Mouse (Mus musculus) fat pad, adult 2 months (tissue): ENCODE measurements around the gene Clstn2.
A peak's percentile ranks its signal among the peaks of the same experiment; 100 is the strongest.

Experiments
- DNase-seq: peaks from one replicate; pipeline ENCODE4 v3.0.0-alpha.2; 2011; ENCODE audit warnings: low read depth, low spot score; ENCODE audit errors: extremely low read depth

The Clstn2 gene

GRCm38 (mm10) chr9:97780032-97780616, 252.9 kb downstream of the Clstn2 start:
- DNase-seq: no peak

DNA sequence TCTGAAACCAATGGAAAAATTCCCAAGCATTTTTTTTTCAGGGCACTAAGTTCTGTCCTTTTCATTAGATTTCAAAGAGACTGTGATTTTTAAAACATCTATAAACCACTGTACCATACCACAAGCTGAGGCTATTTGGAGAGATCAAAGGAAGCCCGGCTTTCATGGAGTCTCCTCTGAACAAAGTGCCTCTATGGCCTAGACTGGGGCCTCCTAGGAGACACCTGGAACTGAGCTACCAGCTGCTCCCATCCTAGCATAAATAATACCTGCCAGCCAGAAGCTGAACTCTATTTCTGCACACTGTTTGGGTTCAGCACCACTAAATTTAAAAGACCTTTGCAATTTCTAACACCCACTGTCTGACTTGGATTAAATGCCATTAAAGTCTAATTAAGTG, 257.2 kb downstream of the Clstn2 start:
- DNase-seq: no peak

DNA sequence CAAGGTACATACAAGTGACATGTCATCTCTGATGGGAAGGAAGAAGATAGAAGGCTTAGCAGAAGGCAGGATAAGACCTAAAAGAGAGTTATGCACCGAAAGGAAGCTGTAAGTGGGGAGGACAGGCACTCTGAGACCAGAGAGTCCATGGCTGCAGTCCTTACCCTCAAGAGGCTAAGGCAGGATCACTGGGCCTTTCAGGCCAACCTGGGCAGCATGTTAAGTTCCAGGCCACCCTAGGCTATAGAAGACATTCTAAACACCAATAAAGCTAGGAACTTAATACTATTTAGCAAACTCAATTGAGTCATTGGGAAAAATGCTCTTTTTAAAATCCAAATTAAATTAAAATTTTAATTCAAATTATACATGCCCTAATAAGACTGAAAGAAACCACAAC, 258.0 kb downstream of the Clstn2 start:
- no peak for DNase-seq

DNA sequence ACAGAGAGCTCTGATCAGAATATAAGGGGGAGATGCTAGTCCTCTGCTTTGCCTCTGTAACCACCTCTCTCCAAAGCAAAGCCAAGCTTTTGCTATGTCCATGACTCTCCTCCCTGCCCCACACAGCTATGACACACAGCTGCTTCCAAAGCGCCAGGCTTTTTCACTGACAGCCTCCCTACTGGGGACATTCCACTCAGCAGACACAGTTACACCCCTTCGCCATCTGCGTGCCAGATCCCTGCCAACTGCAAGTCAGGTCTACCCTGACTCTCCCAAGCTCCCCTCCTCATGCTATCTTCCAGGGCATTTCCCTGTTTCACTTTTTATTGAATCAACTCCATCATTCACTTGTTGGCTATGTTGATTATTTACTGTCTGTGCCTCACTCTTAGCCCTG, 259.1 kb downstream of the Clstn2 start:
- no peak for DNase-seq

DNA sequence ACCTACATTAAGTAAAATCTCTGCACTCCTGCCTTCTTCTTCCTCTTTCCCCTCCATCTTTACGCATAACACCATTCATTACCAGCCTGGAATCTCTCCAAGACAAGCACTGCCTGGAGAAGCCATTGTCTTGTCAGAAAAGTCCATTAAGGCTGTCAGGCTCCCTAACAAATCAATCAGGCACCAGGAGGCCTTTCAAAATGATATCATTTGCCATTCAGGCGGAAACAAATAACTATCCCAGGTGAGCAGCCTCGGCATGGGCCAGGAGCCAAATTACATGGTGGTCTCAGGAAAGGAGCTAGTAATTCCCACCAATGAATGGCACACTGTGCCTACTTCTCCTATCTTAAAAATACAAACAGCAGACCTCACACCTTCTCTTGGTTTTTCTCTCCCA, 260.6 kb downstream of the Clstn2 start:
- no peak for DNase-seq

DNA sequence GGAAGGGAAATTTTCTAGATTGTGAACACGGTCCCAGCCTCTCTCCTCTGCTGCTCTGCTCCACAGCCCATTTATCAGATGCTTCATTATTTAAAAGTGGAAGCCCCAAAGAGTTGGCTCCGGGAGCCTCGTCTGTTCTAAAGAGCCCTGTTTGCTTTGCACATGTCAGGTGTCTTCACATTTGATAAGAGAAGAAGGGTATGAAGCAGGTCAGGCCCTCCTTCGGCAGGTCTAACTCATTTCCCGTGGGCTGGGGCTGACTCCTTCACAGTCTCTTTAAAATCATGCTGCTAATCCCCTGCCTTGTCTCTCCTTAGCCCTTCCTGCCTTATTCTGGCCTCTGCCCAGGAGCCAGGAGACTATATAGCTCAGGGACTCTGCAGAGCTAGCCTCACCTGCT, 263.6 kb downstream of the Clstn2 start:
- no peak for DNase-seq

DNA sequence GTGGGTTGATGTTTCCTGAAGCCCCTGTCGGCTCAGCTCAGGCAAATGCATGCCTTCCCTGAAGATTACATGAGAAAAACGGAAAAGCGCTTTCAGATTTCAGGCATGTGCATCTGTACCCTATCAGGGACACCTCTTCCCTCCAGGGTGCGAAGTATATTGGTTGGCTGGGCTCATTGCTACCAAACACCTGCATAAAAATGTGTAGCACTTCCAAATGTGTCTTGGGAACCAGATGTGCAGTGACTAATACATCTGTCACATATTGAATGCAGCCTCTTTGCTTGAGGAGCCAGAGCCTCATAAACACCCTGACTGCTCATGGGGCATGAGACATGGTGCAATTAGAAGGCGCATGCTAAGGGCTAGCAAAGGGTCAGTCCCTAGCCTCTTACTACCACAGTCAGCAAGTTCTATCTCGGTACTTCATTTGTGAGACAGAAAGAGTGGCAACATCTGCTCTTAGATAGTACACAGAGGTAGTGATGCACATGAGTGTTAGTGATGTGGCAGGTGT, 267.7 kb downstream of the Clstn2 start:
- no peak for DNase-seq

DNA sequence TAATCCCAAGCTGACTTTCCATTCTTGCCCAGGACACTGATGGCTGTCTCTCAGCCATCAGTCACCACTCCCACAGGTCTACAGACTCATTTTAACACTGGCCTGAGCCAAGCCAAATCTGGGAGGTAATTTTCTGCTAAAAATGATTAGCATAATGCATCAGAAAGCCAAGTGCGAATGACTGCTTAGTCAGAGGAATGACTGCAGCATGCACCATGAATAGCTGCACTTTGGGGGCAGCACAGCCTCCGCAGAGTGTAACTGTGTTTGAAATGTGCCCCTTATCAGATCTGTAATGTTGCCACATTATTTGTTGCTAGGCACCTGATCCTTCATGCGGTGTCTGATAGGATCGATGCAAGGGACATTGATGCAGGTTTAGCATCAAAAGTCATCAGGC, 269.9 kb downstream of the Clstn2 start:
- DNase-seq: no peak

GRCm38 (mm10) chr9:97755599-97756270, 277.2 kb downstream of the Clstn2 start:
- no peak for DNase-seq

GRCm38 (mm10) chr9:97753715-97754114, 279.3 kb downstream of the Clstn2 start:
- no peak for DNase-seq

- no peak for DNase-seq
These were observed 286.4 kb downstream of the Clstn2 start for GRCm38 (mm10) chr9:97746574-97746973.

DNA sequence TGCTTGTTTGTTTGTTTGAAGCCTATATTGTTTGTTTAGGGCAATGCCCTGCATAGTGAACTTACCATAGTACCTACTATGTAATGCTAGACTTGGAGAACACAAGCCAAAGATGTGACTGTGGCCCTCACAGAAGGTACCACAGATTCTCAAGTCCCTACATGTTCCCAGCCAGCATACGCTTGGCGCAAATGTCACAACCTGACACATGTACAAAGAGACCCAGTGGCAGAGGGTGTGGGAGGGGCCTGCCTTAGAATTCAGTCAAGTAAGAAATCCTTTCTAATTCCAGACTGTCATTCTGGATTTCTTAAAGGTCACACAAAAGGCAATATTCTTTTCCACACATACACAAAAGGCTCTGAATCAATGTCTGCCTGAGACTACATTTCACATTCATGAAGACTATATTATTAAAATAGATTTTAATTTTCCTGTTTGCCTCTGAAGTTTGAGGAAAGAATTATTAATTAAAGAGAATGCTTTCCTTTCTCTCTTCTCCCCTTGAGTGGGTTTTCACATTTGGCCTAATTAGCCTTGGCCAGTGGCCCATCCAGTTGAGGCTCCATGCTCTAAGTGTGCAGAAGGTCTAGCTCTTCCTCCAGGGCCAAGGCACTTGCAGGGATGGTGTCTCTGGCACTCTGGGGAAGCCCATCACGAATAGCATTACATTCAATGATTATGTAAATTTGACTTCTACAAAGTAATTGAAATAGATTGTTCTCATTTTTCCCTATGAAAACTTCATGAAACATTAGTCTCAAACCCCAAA, 305.1 kb downstream of the Clstn2 start:
- DNase-seq: peak; percentile 2

- no peak for DNase-seq
These were observed 315.3 kb downstream of the Clstn2 start for GRCm38 (mm10) chr9:97717728-97718127.

DNA sequence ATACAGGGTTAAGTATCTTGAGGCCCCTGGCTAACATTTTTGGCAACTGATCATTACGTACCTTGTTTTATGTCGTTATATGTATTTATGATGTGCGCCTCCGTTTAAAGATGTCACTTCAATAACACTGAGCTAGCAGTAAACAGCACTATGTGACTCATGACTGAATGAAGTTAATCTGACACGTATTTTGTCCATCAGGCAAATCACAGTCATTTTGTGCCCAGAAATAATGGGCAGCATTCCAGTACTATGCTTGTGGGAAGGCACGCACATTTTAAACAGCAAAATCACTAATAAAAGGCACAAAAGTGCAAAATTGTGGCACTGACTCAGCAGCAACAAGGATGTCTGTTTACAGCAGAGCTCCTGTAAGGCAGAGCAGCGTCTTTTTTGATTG, 316.0 kb downstream of the Clstn2 start:
- no peak for DNase-seq

- no peak for DNase-seq
These were observed 320.1 kb downstream of the Clstn2 start for GRCm38 (mm10) chr9:97712888-97713287.

DNA sequence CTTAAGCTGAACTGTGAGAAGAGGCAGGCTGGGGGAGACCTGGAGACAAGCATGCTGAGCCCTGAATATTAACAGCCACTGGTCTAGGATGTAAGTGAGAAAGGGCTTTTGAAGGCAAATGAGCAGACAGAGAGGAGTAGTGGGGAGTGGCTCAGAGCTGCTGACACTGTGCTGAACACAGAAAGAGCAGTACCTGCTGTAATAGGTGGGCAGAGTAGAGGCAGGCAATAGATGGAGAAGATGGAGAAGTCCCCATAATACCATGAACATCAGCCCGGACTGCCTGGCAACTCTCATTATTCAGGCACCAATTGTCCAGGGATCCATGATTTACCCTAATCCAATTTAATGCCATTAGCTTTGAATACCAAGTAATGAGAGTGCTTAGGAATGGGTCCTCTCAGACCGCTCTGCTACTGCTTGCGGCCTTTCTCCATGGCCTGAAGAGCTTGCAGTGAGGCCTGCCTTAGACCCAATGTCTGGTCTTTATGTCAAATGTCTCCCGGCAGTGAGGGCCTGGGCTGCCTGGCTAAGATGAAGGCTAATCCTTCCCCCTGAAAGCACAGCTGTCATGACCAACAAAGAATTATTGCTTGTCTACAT, 329.0 kb downstream of the Clstn2 start:
- no peak for DNase-seq

GRCm38 (mm10) chr9:97702989-97703388, 330.0 kb downstream of the Clstn2 start:
- no peak for DNase-seq

DNA sequence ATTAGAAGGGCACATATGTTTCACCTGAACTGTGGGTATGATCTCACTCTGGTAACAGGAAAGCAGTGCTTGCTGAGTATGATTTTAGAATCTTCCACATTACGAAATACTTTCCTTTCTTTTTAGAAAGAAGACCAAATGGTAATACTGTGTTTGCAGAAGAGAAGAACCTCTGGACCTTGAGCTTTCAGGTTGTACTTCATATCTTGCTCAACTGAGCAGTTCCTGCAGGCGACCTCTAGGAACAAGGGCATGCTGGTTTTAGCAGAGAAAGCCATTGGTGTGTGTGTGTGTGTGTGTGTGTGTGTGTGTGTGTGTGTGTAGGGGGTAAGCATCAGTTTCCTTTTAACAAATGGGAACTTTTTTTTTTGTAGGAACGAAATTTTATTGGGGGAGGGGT, 333.0 kb downstream of the Clstn2 start:
- no peak for DNase-seq

- DNase-seq: no peak
These were observed 334.0 kb downstream of the Clstn2 start for GRCm38 (mm10) chr9:97699020-97699419.

DNA sequence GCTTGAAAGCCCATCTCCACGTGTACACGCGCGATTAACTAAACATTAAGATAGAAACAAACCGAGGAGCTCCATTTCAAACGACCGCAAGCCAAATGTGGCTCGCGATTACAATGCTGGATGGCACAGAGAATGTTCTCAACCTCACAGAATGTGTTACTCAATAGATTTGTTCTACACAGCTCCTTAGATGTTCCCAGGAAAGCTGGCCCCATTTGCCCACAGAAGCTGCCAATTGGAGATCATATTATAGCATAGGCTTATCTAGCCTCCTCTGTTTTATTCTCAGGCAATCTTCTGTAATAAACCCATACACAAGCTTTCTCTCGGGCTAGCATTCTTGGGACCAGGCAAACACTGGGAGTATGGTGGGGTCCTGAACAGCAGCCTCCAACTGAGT, 334.9 kb downstream of the Clstn2 start:
- DNase-seq: no peak

DNA sequence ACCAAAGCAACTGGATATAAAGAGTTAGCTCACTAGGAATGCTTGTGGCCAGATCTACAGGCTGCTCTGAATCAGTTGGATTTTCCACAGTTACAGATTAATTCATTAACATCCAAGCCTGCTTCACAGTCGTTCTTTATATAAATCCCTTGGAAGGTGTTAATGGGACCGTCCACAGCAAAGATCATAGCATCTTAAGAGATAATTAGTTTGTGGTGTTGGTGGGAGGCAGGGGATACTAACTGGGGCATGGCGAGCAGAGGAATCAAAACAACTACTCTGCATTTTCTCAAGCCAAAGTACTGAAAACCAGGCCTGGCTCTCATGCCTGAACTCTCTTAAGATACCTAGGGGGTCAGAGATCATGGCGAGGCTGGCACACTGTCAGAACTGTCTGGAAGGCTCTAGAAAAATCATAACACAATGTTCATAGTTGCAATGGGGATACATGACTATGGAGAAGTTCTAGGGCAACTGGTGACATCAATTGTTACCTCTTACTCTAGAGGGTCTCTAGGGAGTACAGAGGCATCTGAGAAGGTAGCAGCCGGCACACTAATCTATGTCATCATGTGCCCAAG, 336.2 kb downstream of the Clstn2 start:
- no peak for DNase-seq
